Mouse (Mus musculus) C2C12 (cell line): Measurements from ENCODE around the gene Vat1. TPM values are rescaled to one million over a fixed set of nuclear protein-coding genes. Genes with fewer than 3 reads are reported as not detected.
"Not testable (repeated sequence)": the region's sequence is repeated elsewhere in the genome, so short reads cannot be mapped to it uniquely, and the experiment has no call there.

ENCODE experiments used
- H3K27me3 ChIP-seq: one replicate; pipeline ENCODE4 v1.6.1; 2011; ENCODE audit not compliant: control insufficient read depth, insufficient read depth, insufficient read length
- H3K36me3 ChIP-seq: one replicate; pipeline ENCODE4 v1.6.1; 2011; ENCODE audit not compliant: control insufficient read depth, insufficient read depth
- H3K4me3 ChIP-seq: one replicate; pipeline ENCODE4 v1.5.1; 2011; ENCODE audit warnings: mild to moderate bottlenecking, control low read depth; ENCODE audit not compliant: poor library complexity, insufficient read depth, severe bottlenecking
- H3K79me2 ChIP-seq: one replicate; pipeline ENCODE4 v1.6.1; 2011; ENCODE audit not compliant: control insufficient read depth, insufficient read depth
- H3K79me3 ChIP-seq: one replicate; pipeline ENCODE4 v1.6.1; 2011; ENCODE audit warnings: low read depth, control low read depth
- H3ac ChIP-seq: one replicate; pipeline ENCODE3; 2011; ENCODE audit warnings: low read depth; ENCODE audit not compliant: control insufficient read depth, insufficient read length
- CEBPB ChIP-seq: IDR thresholded peaks from one replicate; pipeline ENCODE4 v1.6.1; 2011; ENCODE audit warnings: low read depth, mild to moderate bottlenecking, control low read depth, moderate library complexity
- CTCF ChIP-seq: IDR thresholded peaks from one replicate; pipeline ENCODE4 v1.5.1; 2011; ENCODE audit not compliant: control insufficient read depth, insufficient read depth, insufficient read length
- FOSL1 ChIP-seq: IDR thresholded peaks from one replicate; pipeline ENCODE4 v1.8.0; 2011; ENCODE audit warnings: mild to moderate bottlenecking, low read length; ENCODE audit not compliant: poor library complexity, insufficient read depth, severe bottlenecking
- MAX ChIP-seq: IDR thresholded peaks from one replicate; pipeline ENCODE4 v1.6.1; 2011; ENCODE audit warnings: mild to moderate bottlenecking, control low read depth
- MYOD1 ChIP-seq: IDR thresholded peaks from one replicate; pipeline ENCODE4 v1.6.1; 2011; ENCODE audit warnings: low read depth; ENCODE audit not compliant: control insufficient read depth, insufficient read length
- MYOG ChIP-seq: IDR thresholded peaks from one replicate; pipeline ENCODE4 v1.6.1; 2011; ENCODE audit not compliant: control insufficient read depth, insufficient read length; ENCODE audit errors: extremely low read depth
- USF1 ChIP-seq: IDR thresholded peaks from one replicate; pipeline ENCODE4 v1.6.1; 2011; ENCODE audit warnings: low read depth, mild to moderate bottlenecking, control low read depth, moderate library complexity
- polyA plus RNA-seq: library from polyadenylated mRNA; unstranded; fragments of >200 nt; fragmentation: generic; extraction: Trizol; gene quantifications from one replicate; pipeline ENCODE4 v1.2.1, GENCODE M21; 2012; ENCODE audit warnings: missing spikeins

Gene Vat1
- polyA plus RNA-seq, 1 experiment, result 306 TPM

GRCm38 (mm10) chr11:101442127-101442693 lies 23.8 kb downstream of the Vat1 start, which contains the start of gene Rpl27:
Rpl27 (plus strand) TSS chr11:101442298.
- TF ChIP-seq CTCF, result peak; percentile 60
- TF ChIP-seq MYOG, result no peak
- peak; percentile 56 for TF ChIP-seq MAX
- no peak for TF ChIP-seq MYOD1
- peak; percentile 30 for TF ChIP-seq USF1
- TF ChIP-seq FOSL1, result peak; percentile 15
- TF ChIP-seq CEBPB, result no peak
- H3K4me3 ChIP-seq, result peak within 1 kb of the TSS; percentile 95

GRCm38 (mm10) chr11:101441450-101442126 lies 24.4 kb downstream of the Vat1 start:
- Histone ChIP-seq H3K4me3 (peak overlapping the region; percentile 21), H3K79me2 (peaks cover 34% of the 10 kb centered on the region)

More at GRCm38 (mm10) chr11:101442127-101442693, 23.8 kb downstream of the Vat1 start, which contains the start of gene Rpl27:
- peaks cover 37% of the 10 kb centered on the region for H3K36me3 ChIP-seq
- peak within 1 kb of the TSS; percentile 86 for H3ac ChIP-seq
- H3K27me3 ChIP-seq, result no peaks in the 10 kb centered on the region
- peaks cover 29% of the 10 kb centered on the region for H3K79me3 ChIP-seq
- peaks cover 34% of the 10 kb centered on the region for H3K79me2 ChIP-seq

DNA sequence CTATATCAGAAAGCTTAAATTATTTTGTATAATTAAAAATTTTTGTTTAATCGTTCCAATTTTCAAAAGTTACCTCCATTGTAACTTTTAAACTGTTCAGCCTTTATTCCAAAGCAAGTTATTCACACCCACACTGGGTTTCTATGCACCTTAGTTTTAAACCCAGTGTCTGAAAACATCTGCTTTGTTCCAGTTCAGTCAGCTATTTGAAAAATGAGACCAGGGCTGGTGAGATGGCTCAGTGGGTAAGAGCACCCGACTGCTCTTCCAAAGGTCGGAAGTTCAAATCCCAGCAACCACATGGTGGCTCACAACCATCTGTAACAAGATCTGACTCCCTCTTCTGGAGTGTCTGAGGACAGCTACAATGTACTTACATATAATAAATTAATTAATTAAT lies 28.0 kb downstream of the Vat1 start:
- peaks cover 34% of the 10 kb centered on the region for H3K36me3 ChIP-seq
- not testable (repeated sequence) for H3K4me3 ChIP-seq, H3K27me3 ChIP-seq, H3K79me2 ChIP-seq, H3ac ChIP-seq, H3K79me3 ChIP-seq

More at GRCm38 (mm10) chr11:101441450-101442126, 24.4 kb downstream of the Vat1 start:
- Histone ChIP-seq H3K79me3 (peaks cover 29% of the 10 kb centered on the region), H3K36me3 (peaks cover 37% of the 10 kb centered on the region)
- H3ac ChIP-seq, H3K27me3 ChIP-seq: not testable (repeated sequence)

GRCm38 (mm10) chr11:101436916-101437315 lies 29.1 kb downstream of the Vat1 start:
- Histone ChIP-seq H3K36me3 (peaks cover 38% of the 10 kb centered on the region), H3K27me3 (no peaks in the 10 kb centered on the region), H3K4me3 (no peak overlapping the region), H3K79me3 (no peaks in the 10 kb centered on the region), H3ac (no peak overlapping the region), H3K79me2 (no peaks in the 10 kb centered on the region)
- TF ChIP-seq MYOD1 (no peak), USF1 (no peak), MYOG (no peak), MAX (no peak), CTCF (no peak), FOSL1 (no peak)

DNA sequence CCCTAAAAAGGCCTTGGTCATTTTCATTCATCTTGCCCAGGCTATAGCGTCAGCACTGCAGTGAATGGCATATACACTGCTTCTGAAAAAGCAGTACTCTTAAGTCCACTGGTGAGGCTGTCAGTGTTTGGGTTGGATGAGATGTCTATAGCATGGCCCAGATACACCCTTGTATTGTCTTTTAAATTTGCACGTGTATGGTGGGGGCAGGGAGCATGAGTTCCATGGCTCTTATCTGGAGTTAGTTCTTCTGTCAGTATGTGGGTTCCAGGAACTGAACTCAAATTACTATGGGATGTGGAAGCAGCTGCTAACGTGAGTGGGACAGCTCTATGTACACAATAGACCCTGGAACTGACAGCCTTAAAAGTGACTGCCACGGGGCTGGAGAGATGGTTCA lies 30.2 kb downstream of the Vat1 start:
- Histone ChIP-seq H3ac (no peak overlapping the region), H3K79me2 (no peaks in the 10 kb centered on the region), H3K4me3 (no peak overlapping the region), H3K27me3 (no peaks in the 10 kb centered on the region), H3K79me3 (no peaks in the 10 kb centered on the region), H3K36me3 (peaks cover 49% of the 10 kb centered on the region)
- TF ChIP-seq CEBPB (no peak), MYOD1 (no peak), MYOG (no peak), MAX (no peak), CTCF (no peak), USF1 (no peak), FOSL1 (no peak)

DNA sequence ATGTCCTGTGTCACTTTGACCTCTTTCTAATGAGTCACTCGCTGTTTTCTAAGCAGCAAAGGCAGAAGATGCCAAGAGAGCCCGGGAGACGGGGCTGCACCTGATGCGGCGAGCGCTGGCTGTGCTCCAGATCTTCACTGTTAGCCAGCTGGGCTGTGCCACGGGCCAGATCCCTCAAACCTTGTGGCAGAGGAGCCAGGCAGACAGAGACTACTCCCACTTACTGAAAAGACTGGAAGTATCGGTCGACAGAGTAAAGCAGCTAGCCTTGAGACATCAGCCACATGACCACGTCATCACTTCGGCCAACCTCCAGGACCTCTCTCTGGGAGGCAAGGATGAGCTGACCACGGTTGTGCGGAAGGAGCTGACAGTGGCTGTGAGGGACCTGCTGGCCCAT lies 32.6 kb downstream of the Vat1 start:
- TF ChIP-seq MAX, result no peak
- TF ChIP-seq CEBPB, result no peak
- TF ChIP-seq MYOD1, result no peak
- TF ChIP-seq CTCF, result no peak
- TF ChIP-seq FOSL1, result no peak
- TF ChIP-seq USF1, result no peak
- no peak for TF ChIP-seq MYOG
- Histone ChIP-seq H3K36me3 (peaks cover 68% of the 10 kb centered on the region), H3K79me2 (peaks cover 7% of the 10 kb centered on the region), H3K79me3 (peaks cover 4% of the 10 kb centered on the region), H3ac (no peak overlapping the region), H3K27me3 (no peaks in the 10 kb centered on the region), H3K4me3 (no peak overlapping the region)
